Mouse (Mus musculus) embryonic facial prominence, embryonic 14.5 days (tissue): ENCODE results near the gene Msmp. TPM values are rescaled to one million over a fixed set of nuclear protein-coding genes. Genes with fewer than 3 reads are reported as not detected.

Experiments
- microRNA-seq: library from miRNA; unstranded; fragments of <30 nt; microRNA quantifications from one replicate; pipeline ENCODE4, GENCODE M21; 2016; ENCODE audit warnings: borderline number of aligned reads
- polyA plus RNA-seq: library from polyadenylated mRNA; unstranded; fragments of >200 nt; fragmentation: Nextera tagmentation; extraction: Ambion mirVana; gene quantifications from 2 replicates; pipeline ENCODE4 v1.2.1, GENCODE M21; 2014

Msmp gene
- polyA plus RNA-seq, 1 experiment from 2014 or later: 1.3 TPM

Small RNA genes within 50 kb of the gene (microRNA-seq; reads per million reads assigned to microRNA genes)
- gene Gm25262: not detected

Other genes with a start within 250 kb of the Msmp start
- gene Rusc2, start 202.5 kb downstream of the Msmp start, polyA plus RNA-seq: 11.3 and 11.5 TPM in 2 replicates
- 0.22 and 0.33 TPM in 2 replicates for gene Fam166b, start 155.4 kb downstream of the Msmp start, polyA plus RNA-seq
- 13.2 and 14.8 TPM in 2 replicates for gene Tesk1, start 142.6 kb downstream of the Msmp start, polyA plus RNA-seq
- gene Cd72, start 129.9 kb downstream of the Msmp start, polyA plus RNA-seq: 2.9 and 3.9 TPM in 2 replicates
- gene Sit1, start 100.8 kb downstream of the Msmp start, polyA plus RNA-seq: not detected in 2 replicates
- 64.5 and 68.2 TPM in 2 replicates for gene Ccdc107, start 91.6 kb downstream of the Msmp start, polyA plus RNA-seq
- 22.3 and 29.5 TPM in 2 replicates for gene Arhgef39, start 84.8 kb downstream of the Msmp start, polyA plus RNA-seq
- gene Car9, start 77.5 kb downstream of the Msmp start, polyA plus RNA-seq: 0.43 and 1.1 TPM in 2 replicates
- 811 and 1,069 TPM in 2 replicates for gene Tpm2, start 60.7 kb downstream of the Msmp start, polyA plus RNA-seq
- 79.6 and 83.0 TPM in 2 replicates for gene Creb3, start 22.2 kb downstream of the Msmp start, polyA plus RNA-seq
- 67.8 and 70.2 TPM in 2 replicates for gene Tln1, start 21.8 kb downstream of the Msmp start, polyA plus RNA-seq
- gene Rgp1, start 5.8 kb downstream of the Msmp start, polyA plus RNA-seq: 25.1 and 25.7 TPM in 2 replicates
- gene Gba2, start 5.6 kb downstream of the Msmp start, polyA plus RNA-seq: 15.1 and 19.1 TPM in 2 replicates
- 23.0 and 24.6 TPM in 2 replicates for gene Npr2, start 47.4 kb upstream of the Msmp start, polyA plus RNA-seq
- gene Spag8, start 69.1 kb upstream of the Msmp start, polyA plus RNA-seq: 1.5 and 4.0 TPM in 2 replicates
- gene Hint2, start 72.0 kb upstream of the Msmp start, polyA plus RNA-seq: 80.2 and 86.2 TPM in 2 replicates
- gene Tmem8b, start 84.5 kb upstream of the Msmp start, polyA plus RNA-seq: 2.7 and 3.4 TPM in 2 replicates
- 3.9 and 4.3 TPM in 2 replicates for gene Fam221b, start 84.7 kb upstream of the Msmp start, polyA plus RNA-seq
- gene Olfr70, start 116.3 kb upstream of the Msmp start, polyA plus RNA-seq: not detected in 2 replicates
- gene Olfr71, start 125.8 kb upstream of the Msmp start, polyA plus RNA-seq: 0.10 and 0.37 TPM in 2 replicates
- gene Hrct1, start 142.7 kb upstream of the Msmp start, polyA plus RNA-seq: 1.4 and 2.1 TPM in 2 replicates
- 0.04 and 0.05 TPM in 2 replicates for gene Spaar, start 145.5 kb upstream of the Msmp start, polyA plus RNA-seq
- not detected in 2 replicates for gene Olfr159, start 186.5 kb upstream of the Msmp start, polyA plus RNA-seq
- not detected in 2 replicates for gene Olfr156, start 239.4 kb upstream of the Msmp start, polyA plus RNA-seq